Mouse (Mus musculus) MEL (cell line): ENCODE results near the gene Fanca. TPM values are rescaled to one million over a fixed set of nuclear protein-coding genes. Genes with fewer than 3 reads are reported as not detected.

Experiments used
- DNase-seq: peaks from one replicate; pipeline ENCODE4 v3.0.0; 2011; ENCODE audit warnings: low read depth, low spot score
- H3K27ac ChIP-seq: 2 replicates; pipeline ENCODE4 v1.5.1; 2012; ENCODE audit warnings: low read depth, mild to moderate bottlenecking, control low read depth, low read length, moderate library complexity; ENCODE audit not compliant: control insufficient read depth
- H3K27me3 ChIP-seq, 2 experiments: fragments of 150-350 bp in 1 of 2; sonication (generic) in 1 of 2; 2 replicates each; pipeline ENCODE4 v1.6.1; 2012; ENCODE audit warnings: low read length in 2 of 2, mild to moderate bottlenecking in 2 of 2, improper control_type of control experiment in 1 of 2, moderate library complexity in 1 of 2; ENCODE audit not compliant: insufficient read depth in 2 of 2, control insufficient read depth in 1 of 2
- H3K36me3 ChIP-seq, 2 experiments: 2 replicates each; pipeline ENCODE4 v1.6.1; 2012 to 2014; ENCODE audit warnings: low read length in 2 of 2, improper control_type of control experiment in 1 of 2, inconsistent platforms in 1 of 2, mild to moderate bottlenecking in 1 of 2; ENCODE audit not compliant: insufficient read depth in 2 of 2, control insufficient read depth in 1 of 2
- H3K4me1 ChIP-seq, 2 experiments: fragments of 150-350 bp in 1 of 2; sonication (generic) in 1 of 2; 2 replicates each; pipeline ENCODE4 v1.6.1; 2012; ENCODE audit warnings: low read length in 2 of 2, improper control_type of control experiment in 1 of 2, mild to moderate bottlenecking in 1 of 2; ENCODE audit not compliant: insufficient read depth in 2 of 2, control insufficient read depth in 1 of 2
- H3K4me3 ChIP-seq, 2 experiments: fragments of 150-350 bp in 1 of 2; sonication (generic) in 1 of 2; 2 replicates each; pipeline ENCODE4 v1.5.1; 2012; ENCODE audit warnings: low read depth in 2 of 2, low read length in 2 of 2, mild to moderate bottlenecking in 2 of 2, moderate library complexity in 2 of 2, control low read depth in 1 of 2, improper control_type of control experiment in 1 of 2; ENCODE audit not compliant: control insufficient read depth in 1 of 2, insufficient read depth in 1 of 2
- H3K79me2 ChIP-seq: 2 replicates; pipeline ENCODE4 v1.6.1; 2012; ENCODE audit warnings: mild to moderate bottlenecking, low read length, moderate library complexity; ENCODE audit not compliant: control insufficient read depth, poor library complexity, insufficient read depth
- H3K9ac ChIP-seq: 2 replicates; pipeline ENCODE4 v1.6.1; 2012; ENCODE audit warnings: low read depth, mild to moderate bottlenecking, control low read depth, low read length, moderate library complexity; ENCODE audit not compliant: control insufficient read depth, poor library complexity, severe bottlenecking
- H3K9me3 ChIP-seq: fragments of 150-350 bp; sonication (generic); replicated peaks from 2 replicates; pipeline ENCODE4 v1.6.1; 2012; ENCODE audit warnings: mild to moderate bottlenecking, low read length, improper control_type of control experiment, moderate library complexity; ENCODE audit not compliant: insufficient read depth
- BHLHE40 ChIP-seq: IDR thresholded peaks from 2 replicates; pipeline ENCODE4 v1.6.1; 2012; ENCODE audit warnings: low read depth, mild to moderate bottlenecking, inconsistent platforms, low read length, improper control_type of control experiment, borderline replicate concordance
- CHD1 ChIP-seq: IDR thresholded peaks from 2 replicates; pipeline ENCODE4 v1.6.1; 2012; ENCODE audit warnings: low read depth, mild to moderate bottlenecking, inconsistent platforms, low read length, improper control_type of control experiment
- CTCF ChIP-seq, 3 experiments: IDR thresholded peaks in 2 of 3; conservative IDR thresholded peaks in 1 of 3; 2 replicates each; pipeline ENCODE4 v1.5.1; 2011 to 2012; ENCODE audit warnings: low read length in 3 of 3, low read depth in 2 of 3, mild to moderate bottlenecking in 2 of 3, improper control_type of control experiment in 1 of 3, inconsistent platforms in 1 of 3, mixed read lengths in 1 of 3, moderate library complexity in 1 of 3; ENCODE audit not compliant: control insufficient read depth in 1 of 3, insufficient read depth in 1 of 3, poor library complexity in 1 of 3, severe bottlenecking in 1 of 3
- E2F4 ChIP-seq: IDR thresholded peaks from 2 replicates; pipeline ENCODE4 v1.6.1; 2011; ENCODE audit warnings: low read depth, low read length, improper control_type of control experiment, borderline replicate concordance
- ELF1 ChIP-seq: IDR thresholded peaks from 2 replicates; pipeline ENCODE4 v1.6.1; 2014; ENCODE audit warnings: low read depth, mild to moderate bottlenecking, inconsistent platforms, low read length, improper control_type of control experiment, moderate library complexity
- GABPA ChIP-seq: IDR thresholded peaks from 2 replicates; pipeline ENCODE4 v1.6.1; 2012; ENCODE audit warnings: low read depth, mild to moderate bottlenecking, inconsistent platforms, low read length, improper control_type of control experiment, moderate library complexity
- GATA1 ChIP-seq: IDR thresholded peaks from 2 replicates; pipeline ENCODE4 v1.6.1; 2011; ENCODE audit warnings: low read depth, low read length, improper control_type of control experiment
- HCFC1 ChIP-seq: IDR thresholded peaks from 2 replicates; pipeline ENCODE4 v1.6.1; 2012; ENCODE audit warnings: low read depth, mild to moderate bottlenecking, inconsistent platforms, low read length, improper control_type of control experiment, moderate library complexity
- MXI1 ChIP-seq: IDR thresholded peaks from 2 replicates; pipeline ENCODE4 v1.6.1; 2011; ENCODE audit warnings: mild to moderate bottlenecking, low read depth, low read length, improper control_type of control experiment
- MYB ChIP-seq: IDR thresholded peaks from 2 replicates; pipeline ENCODE4 v1.6.1; 2011; ENCODE audit warnings: mild to moderate bottlenecking, low read depth, low read length, improper control_type of control experiment
- NELFE ChIP-seq: IDR thresholded peaks from 2 replicates; pipeline ENCODE4 v1.6.1; 2011; ENCODE audit warnings: low read depth, low read length, improper control_type of control experiment
- POLR2A ChIP-seq, 2 experiments: IDR thresholded peaks; 2 replicates each; pipeline ENCODE4 v1.6.1; 2011 to 2012; ENCODE audit warnings: low read length in 2 of 2, mild to moderate bottlenecking in 2 of 2, control low read depth in 1 of 2, improper control_type of control experiment in 1 of 2, low read depth in 1 of 2, moderate library complexity in 1 of 2; ENCODE audit not compliant: control insufficient read depth in 1 of 2, insufficient read depth in 1 of 2, poor library complexity in 1 of 2
- POLR2AphosphoS2 ChIP-seq: IDR thresholded peaks from 2 replicates; pipeline ENCODE4 v1.6.1; 2011; ENCODE audit warnings: low read length, improper control_type of control experiment
- RAD21 ChIP-seq: IDR thresholded peaks from 2 replicates; pipeline ENCODE4 v1.6.1; 2011; ENCODE audit warnings: mild to moderate bottlenecking, low read depth, low read length, improper control_type of control experiment
- SIN3A ChIP-seq: IDR thresholded peaks from 2 replicates; pipeline ENCODE4 v1.6.1; 2012; ENCODE audit warnings: low read length, improper control_type of control experiment, inconsistent platforms
- TBP ChIP-seq: IDR thresholded peaks from 2 replicates; pipeline ENCODE4 v1.8.0; 2011; ENCODE audit warnings: low read depth, low read length, improper control_type of control experiment
- TCF12 ChIP-seq: IDR thresholded peaks from 2 replicates; pipeline ENCODE4 v1.6.1; 2014; ENCODE audit warnings: low read depth, mild to moderate bottlenecking, inconsistent platforms, low read length, improper control_type of control experiment, moderate library complexity
- UBTF ChIP-seq: IDR thresholded peaks from 2 replicates; pipeline ENCODE4 v1.6.1; 2012; ENCODE audit warnings: low read depth, mild to moderate bottlenecking, inconsistent platforms, low read length, improper control_type of control experiment, moderate library complexity, borderline replicate concordance; ENCODE audit not compliant: insufficient read depth
- ZC3H11A ChIP-seq: IDR thresholded peaks from 2 replicates; pipeline ENCODE4 v1.6.1; 2012; ENCODE audit warnings: low read depth, mild to moderate bottlenecking, inconsistent platforms, low read length, improper control_type of control experiment
- ZMIZ1 ChIP-seq: IDR thresholded peaks from 2 replicates; pipeline ENCODE4 v1.6.1; 2012; ENCODE audit warnings: low read depth, mild to moderate bottlenecking, inconsistent platforms, low read length, improper control_type of control experiment, moderate library complexity
- ZNF384 ChIP-seq: IDR thresholded peaks from 2 replicates; pipeline ENCODE4 v1.6.1; 2012; ENCODE audit warnings: low read depth, mild to moderate bottlenecking, inconsistent platforms, low read length, improper control_type of control experiment
- polyA plus RNA-seq, 2 experiments: library from polyadenylated mRNA; stranded (reverse) in 1 of 2; unstranded in 1 of 2; fragments of >175 nt in 1 of 2; fragments of >200 nt in 1 of 2; gene quantifications; 2 replicates each; pipeline versions ENCODE4 v1.2.1 to v1.2.4; 2012; ENCODE audit warnings: low replicate concordance in 2 of 2, low read depth in 1 of 2; ENCODE audit not compliant: insufficient read length in 2 of 2, insufficient read depth in 1 of 2, missing spikeins in 1 of 2
- total RNA-seq: library from RNA; depleted of rRNA; stranded (reverse); fragments of 300-350 nt; gene quantifications from 2 replicates; pipeline ENCODE4 v1.2.3, GENCODE M21; 2012

Fanca gene
- total and polyA plus RNA-seq, 3 experiments = 32.2 to 75.9 TPM; not detected in 1

GRCm38 (mm10) chr8:123255170-123255569 is 63.2 kb downstream of the Fanca start:
- Histone ChIP-seq H3K9ac (peak overlapping the region; percentile 89), H3K79me2 (peaks cover 13% of the 10 kb centered on the region), H3K4me1 (peaks cover 0 to 16% of the 10 kb centered on the region in 2 experiments; a peak in 2 of 4 replicates), H3K4me3 (peak overlapping the region; percentile 84 to 98), H3K36me3 (peaks cover 0 to 9% of the 10 kb centered on the region in 2 experiments; a peak in 2 of 4 replicates), H3K9me3 (no peaks in the 10 kb centered on the region), H3K27me3 (no peaks in the 10 kb centered on the region), H3K27ac (no peak overlapping the region)
- TF ChIP-seq GATA1 = no peak
- no peak for TF ChIP-seq MXI1
- TF ChIP-seq BHLHE40 = no peak
- TF ChIP-seq GABPA = no peak
- no peak for TF ChIP-seq E2F4
- no peak for TF ChIP-seq MYB
- TF ChIP-seq POLR2AphosphoS2 = no peak
- TF ChIP-seq CTCF (IDR thresholded peaks at IDR 0.05 in 2 of 3, conservative IDR thresholded peaks at IDR 0.05 in 1 of 3; ENCODE audit: control insufficient read depth in 1 of 3, insufficient read depth in 1 of 3, low read depth in 2 of 3, low read length in 3 of 3, poor library complexity in 1 of 3, severe bottlenecking in 1 of 3) = peak in 2 of 3 experiments; percentile 15 to 19; a peak in 3 of 6 replicates
- peak; percentile 54 for DNase-seq

GRCm38 (mm10) chr8:123254099-123254885 is 64.1 kb downstream of the Fanca start, which contains the start of the genes Zfp276 and Vps9d1:
TSS of gene Zfp276 (plus strand) at chr8:123254195.
TSS of gene Vps9d1 (minus strand) at chr8:123254348.
- Histone ChIP-seq H3K9ac (peak within 1 kb of the TSS; percentile 96), H3K27ac (peak within 1 kb of the TSS; percentile 29; the same call in 1 of the 2 replicates), H3K4me3 (peak within 1 kb of the TSS; percentile 84 to 98), H3K79me2 (peaks cover 13% of the 10 kb centered on the region), H3K36me3 (peaks cover 0 to 9% of the 10 kb centered on the region in 2 experiments; a peak in 2 of 4 replicates), H3K9me3 (no peaks in the 10 kb centered on the region), H3K4me1 (peaks cover 0 to 16% of the 10 kb centered on the region in 2 experiments; a peak in 2 of 4 replicates), H3K27me3 (no peaks in the 10 kb centered on the region)
- peak; percentile 88 for DNase-seq
- TF ChIP-seq POLR2A (IDR thresholded peaks at IDR 0.05; ENCODE audit: control insufficient read depth in 1 of 2, insufficient read depth in 1 of 2, low read depth in 1 of 2, low read length in 2 of 2, poor library complexity in 1 of 2) (peak in 1 of 2 experiments; percentile 68; a peak in 1 of 4 replicates), CTCF (IDR thresholded peaks at IDR 0.05 in 2 of 3, conservative IDR thresholded peaks at IDR 0.05 in 1 of 3; ENCODE audit: control insufficient read depth in 1 of 3, insufficient read depth in 1 of 3, low read depth in 2 of 3, low read length in 3 of 3, poor library complexity in 1 of 3, severe bottlenecking in 1 of 3) (no peak), CHD1 (0 out of 2 replicates have a peak, but pooled peaks have one; percentile 51), SIN3A (peak; percentile 70; the same call in 1 of the 2 replicates), ZMIZ1 (no peak; the same call in 1 of the 2 replicates), ZC3H11A (no peak), MXI1 (0 out of 2 replicates have a peak, but pooled peaks have one; percentile 2), TBP (no peak), ZNF384 (no peak), HCFC1 (peak; percentile 87), RAD21 (no peak), UBTF (peak; percentile 77; the same call in 1 of the 2 replicates), POLR2AphosphoS2 (peak; percentile 50; the same call in 1 of the 2 replicates), MYB (no peak), NELFE (peak; percentile 64), ELF1 (peak; percentile 39; the same call in 1 of the 2 replicates), TCF12 (peak; percentile 49)
